Mouse (Mus musculus): ENCODE results near the gene Twnk. TPM values are rescaled to one million over a fixed set of nuclear protein-coding genes. Genes with fewer than 3 reads are reported as not detected.

The Twnk gene
- total and polyA plus RNA-seq, 3 experiments = 11.9 to 32.1 (median 29.3) TPM

DNA sequence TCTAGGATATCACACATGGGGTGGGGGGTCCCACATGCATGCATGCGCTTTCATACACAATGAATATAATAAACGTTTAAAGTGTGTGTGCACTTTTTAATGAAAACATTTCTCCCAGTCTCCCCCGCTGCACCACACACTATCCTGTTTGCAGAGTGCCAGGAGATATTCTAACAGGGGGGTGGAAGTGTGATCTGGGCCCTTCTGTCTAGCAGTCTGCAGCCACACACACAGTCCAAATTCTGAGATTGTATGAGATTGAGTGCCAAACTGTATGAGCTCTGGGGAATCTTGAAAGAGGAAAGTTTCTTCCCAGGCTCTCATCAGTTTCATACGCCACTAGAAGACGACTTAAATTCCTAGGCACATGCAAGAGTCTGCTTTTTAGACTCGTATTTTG is 17.6 kb upstream of the Twnk start:
- no peak for DNase-seq
- no peak overlapping the region for H3K4me3 ChIP-seq
- intact Hi-C loops (cut with DNase I) = no loop called here
- H3K4me1 ChIP-seq (ENCODE audit: control insufficient read depth, insufficient read depth, low read length) = peaks cover 3% of the 10 kb centered on the region; the same call in 1 of the 2 replicates
- no peak overlapping the region for H3K27ac ChIP-seq
- TF ChIP-seq CTCF (IDR thresholded peaks at IDR 0.05) = no peak
- H3K36me3 ChIP-seq (ENCODE audit: control insufficient read depth, insufficient read depth, low read length) = no peaks in the 10 kb centered on the region
- no peak overlapping the region for H3K9ac ChIP-seq (ENCODE audit: low read depth, low read length)
- no peaks in the 10 kb centered on the region for H3K79me2 ChIP-seq (replicated peaks; ENCODE audit: control insufficient read depth, insufficient read depth, low read length)
- peaks cover 3% of the 10 kb centered on the region; the same call in 1 of the 2 replicates for H3K27me3 ChIP-seq (ENCODE audit: control insufficient read depth, insufficient read depth, low read length)
- 73% methylated on average over 6 of the region's 6 CpGs for WGBS

DNA sequence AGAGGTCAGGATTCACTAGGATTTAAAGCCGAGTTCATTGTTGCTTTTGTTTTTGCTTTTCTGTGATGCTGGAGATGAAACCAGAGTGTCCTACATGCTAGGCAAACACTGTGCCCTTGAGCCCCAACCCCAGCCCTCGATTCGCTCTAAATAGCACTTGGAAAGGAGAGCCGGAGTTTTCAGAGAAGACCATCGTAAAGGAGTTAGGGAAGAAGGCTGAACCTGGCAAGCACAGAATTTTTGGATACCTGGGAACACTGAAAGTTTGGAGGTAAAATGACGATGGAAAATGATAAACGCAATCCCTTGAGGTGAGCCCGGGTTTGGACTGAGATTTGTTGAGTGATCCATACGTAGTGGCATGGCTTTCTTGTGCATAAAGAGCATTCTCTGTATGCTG is 17.1 kb upstream of the Twnk start:
- Histone ChIP-seq H3K27me3 (ENCODE audit: control insufficient read depth, insufficient read depth, low read length) (peaks cover 3% of the 10 kb centered on the region; the same call in 1 of the 2 replicates), H3K36me3 (ENCODE audit: control insufficient read depth, insufficient read depth, low read length) (no peaks in the 10 kb centered on the region), H3K9ac (ENCODE audit: low read depth, low read length) (no peak overlapping the region), H3K4me1 (ENCODE audit: control insufficient read depth, insufficient read depth, low read length) (peaks cover 3% of the 10 kb centered on the region; the same call in 1 of the 2 replicates), H3K27ac (no peak overlapping the region), H3K4me3 (no peak overlapping the region), H3K79me2 (replicated peaks; ENCODE audit: control insufficient read depth, insufficient read depth, low read length) (no peaks in the 10 kb centered on the region)
- 37% methylated on average over 9 of the region's 9 CpGs for WGBS
- intact Hi-C loops (cut with DNase I) = no loop called here
- no peak for DNase-seq
- no peak for TF ChIP-seq EP300 (IDR thresholded peaks at IDR 0.05; ENCODE audit: insufficient read depth, low read depth, low read length)
- no peak for TF ChIP-seq CTCF (IDR thresholded peaks at IDR 0.05)
- TF ChIP-seq POLR2A (IDR thresholded peaks at IDR 0.05; ENCODE audit: insufficient read depth, low read depth, low read length) = no peak

DNA sequence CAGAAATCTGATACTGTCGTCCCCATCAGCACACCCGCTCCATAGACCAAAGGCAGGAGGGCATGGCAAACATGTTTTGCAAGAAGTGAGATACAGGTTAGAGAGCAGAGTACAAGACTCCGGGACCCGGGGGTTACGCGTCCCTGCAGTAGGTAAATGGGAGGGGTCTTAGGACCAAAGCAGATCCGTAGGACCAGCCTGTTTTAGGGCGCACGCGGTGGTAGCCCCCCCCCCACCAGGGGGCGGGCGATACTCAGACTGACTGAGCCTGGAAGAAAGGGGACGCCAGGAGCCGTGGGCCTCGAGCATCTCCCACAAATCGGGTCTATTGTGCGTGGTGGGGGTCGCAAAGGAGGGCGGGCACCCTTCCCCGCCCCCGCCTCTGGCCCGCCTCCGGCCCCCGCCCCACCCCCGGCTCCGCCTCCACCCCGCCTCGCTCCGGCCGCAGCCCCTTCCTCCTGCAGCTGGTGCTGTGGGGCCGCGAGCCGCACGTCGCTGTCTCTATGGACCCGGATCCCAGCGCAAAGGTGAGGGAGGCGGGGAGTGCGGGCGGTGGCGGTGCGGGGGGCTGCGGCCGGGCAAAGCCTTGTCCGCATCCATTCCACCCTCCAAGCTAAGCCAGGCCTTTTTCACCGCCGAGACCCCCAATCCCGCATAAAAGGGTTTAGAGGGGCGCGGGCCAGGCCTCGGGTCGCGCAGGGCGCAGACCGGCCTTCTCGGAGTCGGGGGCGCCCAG is 16.5 kb upstream of the Twnk start, which contains the start of gene Sema4g:
Gene Sema4g (plus strand): TSS at position 271 of the 736 bp plus-strand sequence.
- H3K36me3 ChIP-seq (ENCODE audit: control insufficient read depth, insufficient read depth, low read length) = no peaks in the 10 kb centered on the region
- H3K4me3 ChIP-seq = peak within 1 kb of the TSS; percentile 52
- no peak within 1 kb of the TSS for H3K27ac ChIP-seq
- TF ChIP-seq CTCF (IDR thresholded peaks at IDR 0.05) = peak; percentile 69
- TF ChIP-seq EP300 (IDR thresholded peaks at IDR 0.05; ENCODE audit: insufficient read depth, low read depth, low read length) = no peak
- TF ChIP-seq POLR2A (IDR thresholded peaks at IDR 0.05; ENCODE audit: insufficient read depth, low read depth, low read length) = no peak
- intact Hi-C loops (cut with DNase I) = no loop called here
- H3K79me2 ChIP-seq (replicated peaks; ENCODE audit: control insufficient read depth, insufficient read depth, low read length) = no peaks in the 10 kb centered on the region
- DNase-seq = peak; percentile 28 to 56
- 2% methylated on average over 57 of the region's 58 CpGs for whole genome bisulfite sequencing
- peaks cover 3% of the 10 kb centered on the region; the same call in 1 of the 2 replicates for H3K4me1 ChIP-seq (ENCODE audit: control insufficient read depth, insufficient read depth, low read length)
- peak within 1 kb of the TSS; percentile 62 for H3K9ac ChIP-seq (ENCODE audit: low read depth, low read length)
- peaks cover 3% of the 10 kb centered on the region; the same call in 1 of the 2 replicates for H3K27me3 ChIP-seq (ENCODE audit: control insufficient read depth, insufficient read depth, low read length)

DNA sequence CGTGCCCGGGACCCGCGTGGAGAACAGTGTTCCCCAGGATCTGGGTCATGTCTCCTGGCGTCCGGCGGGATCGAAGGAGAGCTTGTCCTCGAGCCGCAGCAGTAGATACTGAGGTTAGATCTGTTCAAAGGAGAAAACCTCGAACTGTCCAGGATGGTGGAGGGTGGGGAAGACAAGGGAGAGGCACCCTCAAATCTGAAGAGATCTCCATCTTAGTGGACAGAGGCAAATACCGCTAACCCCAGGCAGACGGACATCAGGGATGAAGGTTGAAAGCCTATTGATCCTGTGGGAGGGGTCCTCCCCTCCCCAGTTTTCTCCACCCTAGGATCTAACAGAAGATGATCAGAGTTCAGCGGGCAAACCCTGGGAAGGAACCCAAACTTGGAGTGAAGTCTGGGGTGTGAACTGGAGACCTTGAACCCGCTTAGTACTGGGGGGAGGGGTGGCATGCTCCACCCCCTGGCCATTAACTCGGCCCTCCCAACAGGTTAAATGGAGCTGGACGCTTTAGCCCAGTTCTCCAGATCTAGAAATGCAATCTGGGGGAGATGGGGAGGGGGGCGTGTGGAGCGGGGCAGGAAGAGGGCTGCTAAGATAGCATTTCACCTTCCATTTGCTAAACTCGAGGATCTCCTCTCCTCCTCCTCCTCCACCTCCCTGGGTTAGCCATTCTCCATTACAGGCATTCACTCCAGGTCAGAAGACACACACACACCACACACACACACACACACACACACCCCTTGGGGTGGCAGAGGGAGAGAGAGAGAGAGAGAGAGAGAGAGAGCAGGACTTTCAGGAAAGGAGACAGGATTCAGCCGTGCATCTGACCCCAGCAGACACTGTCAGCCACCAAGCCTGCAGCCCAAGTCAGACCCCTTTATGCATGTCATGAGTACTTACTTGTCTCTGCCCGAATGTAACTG is 15.6 kb upstream of the Twnk start:
- Histone ChIP-seq H3K79me2 (replicated peaks; ENCODE audit: control insufficient read depth, insufficient read depth, low read length) (no peaks in the 10 kb centered on the region), H3K9ac (ENCODE audit: low read depth, low read length) (peak overlapping the region; percentile 62), H3K36me3 (ENCODE audit: control insufficient read depth, insufficient read depth, low read length) (no peaks in the 10 kb centered on the region), H3K27ac (no peak overlapping the region), H3K27me3 (ENCODE audit: control insufficient read depth, insufficient read depth, low read length) (peaks cover 3% of the 10 kb centered on the region; the same call in 1 of the 2 replicates), H3K4me3 (peak overlapping the region; percentile 52), H3K4me1 (ENCODE audit: control insufficient read depth, insufficient read depth, low read length) (peaks cover 3% of the 10 kb centered on the region; the same call in 1 of the 2 replicates)
- TF ChIP-seq CTCF (IDR thresholded peaks at IDR 0.05) (no peak), EP300 (IDR thresholded peaks at IDR 0.05; ENCODE audit: insufficient read depth, low read depth, low read length) (no peak), POLR2A (IDR thresholded peaks at IDR 0.05; ENCODE audit: insufficient read depth, low read depth, low read length) (no peak)
- no peak for DNase-seq
- WGBS = 22% methylated on average over 22 of the region's 22 CpGs
- intact Hi-C loops (cut with DNase I) = no loop called here

DNA sequence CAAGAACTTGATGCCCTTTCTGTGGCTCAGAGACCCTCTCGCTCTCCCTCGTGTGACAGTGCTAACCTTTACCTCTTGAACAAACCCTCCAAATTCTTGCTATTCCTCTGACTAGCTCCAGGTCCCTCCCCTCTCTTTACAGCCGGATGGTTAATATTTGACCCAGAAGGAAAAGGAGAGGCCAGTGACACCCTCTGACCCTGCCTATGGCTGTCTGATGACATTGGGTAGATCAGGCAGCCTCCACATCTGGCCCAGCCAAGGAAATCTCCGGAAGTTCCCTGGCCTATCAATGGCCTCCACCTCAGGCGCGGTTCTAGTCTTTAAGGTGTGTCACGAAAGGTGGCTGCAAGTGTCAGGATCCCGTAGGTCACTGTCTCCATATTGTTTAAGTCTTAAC is 14.4 kb upstream of the Twnk start:
- WGBS = 91% methylated on average over 8 of the region's 8 CpGs
- H3K27ac ChIP-seq = no peak overlapping the region
- TF ChIP-seq POLR2A (IDR thresholded peaks at IDR 0.05; ENCODE audit: insufficient read depth, low read depth, low read length) (no peak), CTCF (IDR thresholded peaks at IDR 0.05) (no peak), EP300 (IDR thresholded peaks at IDR 0.05; ENCODE audit: insufficient read depth, low read depth, low read length) (no peak)
- no peak overlapping the region for H3K4me3 ChIP-seq
- H3K4me1 ChIP-seq (ENCODE audit: control insufficient read depth, insufficient read depth, low read length) = peaks cover 3% of the 10 kb centered on the region; the same call in 1 of the 2 replicates
- H3K79me2 ChIP-seq (replicated peaks; ENCODE audit: control insufficient read depth, insufficient read depth, low read length) = no peaks in the 10 kb centered on the region
- no peak overlapping the region for H3K9ac ChIP-seq (ENCODE audit: low read depth, low read length)
- H3K27me3 ChIP-seq (ENCODE audit: control insufficient read depth, insufficient read depth, low read length) = peaks cover 3% of the 10 kb centered on the region; the same call in 1 of the 2 replicates
- intact Hi-C loops (cut with DNase I) = no loop called here
- H3K36me3 ChIP-seq (ENCODE audit: control insufficient read depth, insufficient read depth, low read length) = no peaks in the 10 kb centered on the region
- DNase-seq = no peak
